Mouse (Mus musculus) lung, postnatal 36 days (tissue): ENCODE data around the gene Fam3b.

Experiments used
- DNase-seq: peaks from one replicate; pipeline ENCODE4 v3.0.0; 2022; ENCODE audit warnings: mixed read lengths

Gene Fam3b

GRCm38 (mm10) chr16:97478655-97479054, 36.0 kb downstream of the Fam3b start:
- no peak for DNase-seq

GRCm38 (mm10) chr16:97476524-97476923, 38.1 kb downstream of the Fam3b start:
- no peak for DNase-seq

- no peak for DNase-seq
Measured at GRCm38 (mm10) chr16:97475581-97475980, 39.0 kb downstream of the Fam3b start.

GRCm38 (mm10) chr16:97474671-97475070, 39.9 kb downstream of the Fam3b start:
- DNase-seq, result no peak

- DNase-seq, result peak; percentile 26
Measured at GRCm38 (mm10) chr16:97467993-97468791, 46.4 kb downstream of the Fam3b start.

GRCm38 (mm10) chr16:97467472-97467871, 47.1 kb downstream of the Fam3b start:
- no peak for DNase-seq

- DNase-seq, result peak; percentile 33
Measured at GRCm38 (mm10) chr16:97466182-97466957, 48.2 kb downstream of the Fam3b start.

GRCm38 (mm10) chr16:97462481-97463181, 52.0 kb downstream of the Fam3b start, which contains the start of gene Mx1:
Gene Mx1, minus strand, starts transcription at chr16:97462907.
- peak; percentile 49 for DNase-seq

GRCm38 (mm10) chr16:97461271-97461670, 53.3 kb downstream of the Fam3b start:
- no peak for DNase-seq

GRCm38 (mm10) chr16:97459831-97460230, 54.8 kb downstream of the Fam3b start:
- no peak for DNase-seq

- DNase-seq, result no peak
Measured at GRCm38 (mm10) chr16:97447386-97447785, 67.2 kb downstream of the Fam3b start.

- DNase-seq, result peak; percentile 71
Measured at GRCm38 (mm10) chr16:97443670-97444263, 70.8 kb downstream of the Fam3b start.

GRCm38 (mm10) chr16:97441967-97442366, 72.6 kb downstream of the Fam3b start:
- no peak for DNase-seq

- peak; percentile 20 for DNase-seq
Measured at GRCm38 (mm10) chr16:97438191-97438590, 76.4 kb downstream of the Fam3b start.

- peak; percentile 15 for DNase-seq
Measured at GRCm38 (mm10) chr16:97437448-97438056, 77.1 kb downstream of the Fam3b start.

GRCm38 (mm10) chr16:97434206-97434605, 80.4 kb downstream of the Fam3b start:
- no peak for DNase-seq

GRCm38 (mm10) chr16:97431328-97431727, 83.3 kb downstream of the Fam3b start:
- DNase-seq, result peak; percentile 44

- DNase-seq, result no peak
Measured at GRCm38 (mm10) chr16:97430091-97430490, 84.5 kb downstream of the Fam3b start.

- DNase-seq, result no peak
Measured at GRCm38 (mm10) chr16:97428026-97428425, 86.6 kb downstream of the Fam3b start.

GRCm38 (mm10) chr16:97423627-97424026, 91.0 kb downstream of the Fam3b start:
- no peak for DNase-seq

GRCm38 (mm10) chr16:97421671-97422070, 92.9 kb downstream of the Fam3b start:
- DNase-seq, result no peak
